Mouse (Mus musculus): ENCODE measurements around the gene Pctp.

Gene Pctp

GRCm38 (mm10) chr11:90002231-90002986, at the start of gene Pctp:
Pctp (minus strand) TSS chr11:90002894.
- peak; percentile 89 for DNase-seq (ENCODE audit: low read depth, low spot score)

- DNase-seq (ENCODE audit: low read depth, low spot score): no peak
Measured at GRCm38 (mm10) chr11:90050016-90050415, 47.3 kb upstream of the Pctp start.

GRCm38 (mm10) chr11:90047271-90047670, 44.6 kb upstream of the Pctp start:
- no peak for DNase-seq (ENCODE audit: low read depth, low spot score)

GRCm38 (mm10) chr11:90046211-90046610, 43.5 kb upstream of the Pctp start:
- no peak for DNase-seq (ENCODE audit: low read depth, low spot score)

GRCm38 (mm10) chr11:90044459-90044858, 41.8 kb upstream of the Pctp start:
- DNase-seq (ENCODE audit: low read depth, low spot score): no peak

GRCm38 (mm10) chr11:90038022-90038421, 35.3 kb upstream of the Pctp start:
- DNase-seq (ENCODE audit: low read depth, low spot score): peak; percentile 59

- DNase-seq (ENCODE audit: low read depth, low spot score): no peak
Measured at GRCm38 (mm10) chr11:90036416-90036815, 33.7 kb upstream of the Pctp start.

- no peak for DNase-seq (ENCODE audit: low read depth, low spot score)
Measured at GRCm38 (mm10) chr11:90035532-90035931, 32.8 kb upstream of the Pctp start.

- DNase-seq (ENCODE audit: low read depth, low spot score): no peak
Measured at GRCm38 (mm10) chr11:90034646-90035045, 32.0 kb upstream of the Pctp start.

- no peak for DNase-seq (ENCODE audit: low read depth, low spot score)
Measured at GRCm38 (mm10) chr11:90033442-90033841, 30.7 kb upstream of the Pctp start.

GRCm38 (mm10) chr11:90032807-90033206, 30.1 kb upstream of the Pctp start:
- DNase-seq (ENCODE audit: low read depth, low spot score): no peak

GRCm38 (mm10) chr11:90031076-90031475, 28.4 kb upstream of the Pctp start:
- no peak for DNase-seq (ENCODE audit: low read depth, low spot score)

- DNase-seq (ENCODE audit: low read depth, low spot score): peak; percentile 68
Measured at GRCm38 (mm10) chr11:90030557-90030956, 27.9 kb upstream of the Pctp start.

- DNase-seq (ENCODE audit: low read depth, low spot score): no peak
Measured at GRCm38 (mm10) chr11:90029841-90030398, 27.2 kb upstream of the Pctp start, which contains the start of gene Tmem100. Tmem100 (plus strand) TSS chr11:90030348.

GRCm38 (mm10) chr11:90029354-90029753, 26.7 kb upstream of the Pctp start:
- no peak for DNase-seq (ENCODE audit: low read depth, low spot score)

- no peak for DNase-seq (ENCODE audit: low read depth, low spot score)
Measured at GRCm38 (mm10) chr11:90028746-90029145, 26.1 kb upstream of the Pctp start.

GRCm38 (mm10) chr11:90027216-90027615, 24.5 kb upstream of the Pctp start:
- DNase-seq (ENCODE audit: low read depth, low spot score): no peak

GRCm38 (mm10) chr11:90026802-90027174, 24.1 kb upstream of the Pctp start:
- no peak for DNase-seq (ENCODE audit: low read depth, low spot score)

GRCm38 (mm10) chr11:90025891-90026801, 23.5 kb upstream of the Pctp start:
- no peak for DNase-seq (ENCODE audit: low read depth, low spot score)

- peak; percentile 55 for DNase-seq (ENCODE audit: low read depth, low spot score)
Measured at GRCm38 (mm10) chr11:90019161-90019560, 16.5 kb upstream of the Pctp start.

- DNase-seq (ENCODE audit: low read depth, low spot score): no peak
Measured at GRCm38 (mm10) chr11:90015281-90015680, 12.6 kb upstream of the Pctp start.

GRCm38 (mm10) chr11:90013657-90014056, 11.0 kb upstream of the Pctp start:
- no peak for DNase-seq (ENCODE audit: low read depth, low spot score)

Data from forelimb bud, embryonic 11.5 days (tissue).